Mouse (Mus musculus) v-Abl transformed pro-B cells (cell line): ENCODE results near the gene Gnptg.

ENCODE experiments used
- in situ Hi-C, 2 experiments: fragments of 400-800 bp; cut with MboI; formaldehyde crosslinking; loops; one replicate each; pipeline ENCODE4 v1.15.1; 2025; ENCODE audit not compliant: unreplicated experiment in 2 of 2

The Gnptg gene

DNA sequence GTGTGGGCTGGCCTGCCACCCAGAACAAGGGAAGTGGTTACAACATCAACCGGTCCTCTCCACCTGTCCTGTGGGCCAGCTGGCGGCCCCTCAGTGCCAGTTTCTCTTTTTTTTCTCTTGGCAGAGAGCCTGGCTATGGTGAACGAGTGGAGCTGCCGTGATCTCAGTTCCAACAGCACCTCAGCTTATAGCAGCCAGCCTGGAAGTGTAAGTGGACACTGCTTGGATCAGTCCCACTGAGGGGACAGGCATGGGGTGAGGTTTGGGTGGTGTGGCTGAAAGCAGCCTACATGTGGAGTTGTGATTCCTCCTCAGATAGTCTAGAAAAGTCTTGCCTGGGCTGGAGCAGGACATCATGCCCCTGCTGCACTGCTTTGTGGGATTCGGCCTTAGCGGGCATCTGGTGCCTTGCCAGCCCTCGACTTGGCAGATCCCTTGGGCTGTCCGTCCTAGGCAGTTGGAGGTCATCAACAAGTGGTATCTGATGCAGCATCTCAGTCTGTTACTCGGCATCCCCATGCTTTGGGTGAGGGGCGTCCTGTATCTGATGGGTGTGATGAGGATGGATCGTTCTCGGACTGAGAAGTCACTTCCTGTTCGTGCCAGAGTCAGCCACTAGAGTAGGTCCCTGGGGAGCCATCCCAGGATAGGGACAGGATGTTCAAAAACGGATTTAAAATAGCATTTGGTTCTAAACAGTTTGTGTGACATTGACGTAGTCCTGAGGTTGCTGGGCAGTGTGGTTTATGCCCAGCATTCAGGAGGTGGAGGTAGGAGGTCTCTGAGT lies 29.1 kb downstream of the Gnptg start:
- in situ Hi-C loops, result no loop called here

DNA sequence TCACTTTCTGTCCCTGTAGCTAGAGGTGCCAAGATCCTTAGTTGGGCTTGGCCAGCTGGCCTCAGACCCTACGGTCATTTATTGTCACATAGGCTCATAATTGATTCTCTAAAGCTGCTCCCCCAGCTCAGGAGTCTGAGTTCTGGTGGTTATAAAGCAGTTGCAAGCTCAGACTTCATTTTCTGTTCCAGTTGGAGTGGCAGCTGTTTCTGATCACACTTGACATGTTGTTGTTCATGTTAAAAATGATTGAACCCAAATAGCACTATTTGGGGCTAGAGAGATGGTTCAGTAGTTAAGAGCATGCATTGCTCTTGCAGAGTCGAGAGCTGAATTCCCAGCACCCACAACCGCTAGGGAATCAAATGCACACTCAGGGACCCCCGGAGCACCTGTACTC lies 29.9 kb downstream of the Gnptg start:
- in situ Hi-C loops, result no loop called here

DNA sequence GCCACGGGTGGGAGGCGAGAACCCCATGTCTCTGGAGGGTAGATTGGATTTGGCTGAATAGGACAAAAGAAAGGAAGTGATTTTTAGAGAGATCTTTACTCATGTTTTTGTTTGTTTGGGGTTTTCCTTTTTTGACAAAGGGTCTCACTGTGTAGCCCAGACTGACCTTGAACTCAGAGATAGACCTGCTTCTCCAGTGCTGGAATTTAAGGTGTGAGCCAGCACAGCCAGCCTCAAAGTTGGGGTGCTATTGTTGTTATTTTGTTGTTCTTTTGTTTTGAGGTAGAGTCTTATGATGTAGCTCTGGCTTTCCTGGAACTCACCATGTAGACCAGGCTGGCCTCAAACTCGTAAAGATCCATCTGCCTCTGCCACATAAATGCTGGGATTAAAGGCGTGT lies 37.5 kb downstream of the Gnptg start:
- in situ Hi-C loops, result no loop called here

DNA sequence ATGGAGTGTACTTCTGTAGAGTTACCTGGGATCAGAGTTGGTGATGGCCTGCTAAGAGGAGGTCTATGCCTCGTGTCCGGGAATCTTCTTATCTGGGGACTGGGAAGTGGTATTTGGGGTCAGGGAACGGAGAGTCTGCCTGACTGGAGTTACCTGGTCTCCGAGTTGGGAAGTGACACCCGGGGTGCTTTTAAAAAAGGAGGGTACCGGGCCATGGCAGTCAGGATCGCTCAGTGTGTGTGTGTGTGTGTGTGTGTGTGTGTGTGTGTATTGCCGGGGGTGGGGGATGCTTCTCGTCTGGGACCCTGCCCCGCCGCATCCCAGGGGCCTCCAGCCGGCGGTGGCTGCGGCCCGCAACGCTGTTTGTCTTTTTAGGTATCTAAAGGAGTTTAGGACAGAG lies 50.8 kb downstream of the Gnptg start:
- in situ Hi-C loops, result loop anchor here in 1 of 2 experiments (5.0 kb wide), 1 partner anchor 83 kb away; the partner anchor contains the start of gene Ube2i

DNA sequence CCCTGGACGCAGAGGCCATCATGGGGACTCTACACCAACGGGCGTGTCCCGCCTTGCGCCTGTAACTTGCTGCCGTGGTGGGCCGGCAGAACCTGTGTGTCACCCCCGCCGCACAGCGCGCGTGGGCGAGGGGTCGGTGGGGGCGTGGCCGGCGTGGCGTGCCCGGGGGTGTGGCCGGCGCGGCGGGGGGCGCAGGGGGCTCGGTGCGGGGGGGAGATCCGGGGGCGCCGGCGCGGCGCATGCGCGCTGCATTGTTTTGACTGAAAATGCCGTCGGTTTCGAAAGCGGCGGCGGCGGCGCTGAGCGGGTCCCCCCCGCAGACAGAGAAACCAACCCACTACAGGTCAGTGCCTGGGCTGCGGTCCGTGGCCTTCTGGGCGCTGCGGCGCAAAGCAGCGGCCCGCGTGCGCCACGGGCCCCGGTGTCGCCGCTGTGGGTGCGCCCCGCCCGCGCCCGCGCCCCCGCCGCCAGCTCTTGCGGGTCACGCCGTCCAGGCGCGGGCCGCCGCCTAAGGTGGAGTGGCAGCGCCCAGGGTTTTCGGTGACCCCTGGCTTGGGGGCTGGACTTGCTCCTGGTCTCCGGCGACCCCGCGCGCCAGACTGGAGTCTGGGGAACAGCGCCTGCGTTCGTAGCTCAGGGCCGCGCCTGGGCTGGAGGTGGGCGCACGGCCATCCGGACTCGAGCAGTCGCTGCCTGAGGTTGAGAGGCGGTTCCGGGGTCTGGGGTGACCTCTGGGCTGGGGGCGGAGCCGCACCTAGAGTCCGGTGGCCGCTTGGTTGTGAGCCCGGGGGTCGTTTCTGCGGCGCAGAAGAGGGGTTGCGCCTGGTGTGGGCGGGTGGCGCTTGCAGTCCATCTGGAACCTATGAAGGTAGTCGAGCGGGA lies 51.5 kb downstream of the Gnptg start, which contains the start of gene Unkl:
TSS of gene Unkl (plus strand) at position 248 of the 882 bp plus-strand sequence.
- in situ Hi-C loops, result loop anchor here in 1 of 2 experiments (5.0 kb wide), 1 partner anchor 84 kb away; the partner anchor contains the start of gene Ube2i

DNA sequence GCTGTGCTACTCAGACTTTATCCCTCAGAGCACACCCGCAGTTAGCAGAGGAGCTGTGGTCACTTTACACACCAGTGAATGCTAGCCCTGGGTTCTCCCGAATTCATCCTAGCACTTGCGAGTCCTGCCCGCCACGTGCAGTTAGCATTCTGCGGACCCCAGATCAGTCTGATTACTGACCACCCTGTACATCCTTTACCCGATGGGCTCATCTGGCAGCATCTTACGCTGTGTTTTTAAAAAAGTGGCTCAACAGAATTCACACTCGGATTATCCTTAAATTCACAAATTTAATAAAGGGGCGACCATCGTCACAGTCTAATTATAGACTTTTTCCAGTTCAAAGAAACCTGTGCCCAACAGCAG lies 52.2 kb downstream of the Gnptg start:
- in situ Hi-C loops, result loop anchor here in 1 of 2 experiments (5.0 kb wide), 1 partner anchor 85 kb away; the partner anchor contains the start of gene Ube2i

DNA sequence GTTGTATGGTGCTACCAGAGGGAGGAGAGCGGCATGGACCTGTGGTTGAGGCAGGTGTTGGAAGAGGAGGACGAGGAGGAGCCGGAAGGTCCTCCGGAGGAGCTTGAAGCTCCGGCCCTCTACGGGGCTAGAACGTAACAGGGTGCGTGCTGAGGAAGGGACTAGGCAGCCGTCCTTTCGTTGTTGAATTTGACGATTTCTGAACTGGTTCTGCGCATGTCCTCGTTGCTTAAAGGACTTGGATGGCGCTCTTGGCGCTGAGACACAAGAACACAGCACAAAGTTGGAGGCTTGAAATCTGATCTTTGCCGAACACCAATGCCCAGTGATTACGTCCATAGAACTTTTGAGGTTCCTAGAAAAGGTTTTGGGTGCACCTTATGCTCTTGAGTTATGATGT lies 55.0 kb downstream of the Gnptg start:
- in situ Hi-C loops, result loop anchor here (5.0 kb wide), 2 partner anchors 87 to 92 kb away; partner anchors contain the start of gene Ube2i (in 1 of the 2)

DNA sequence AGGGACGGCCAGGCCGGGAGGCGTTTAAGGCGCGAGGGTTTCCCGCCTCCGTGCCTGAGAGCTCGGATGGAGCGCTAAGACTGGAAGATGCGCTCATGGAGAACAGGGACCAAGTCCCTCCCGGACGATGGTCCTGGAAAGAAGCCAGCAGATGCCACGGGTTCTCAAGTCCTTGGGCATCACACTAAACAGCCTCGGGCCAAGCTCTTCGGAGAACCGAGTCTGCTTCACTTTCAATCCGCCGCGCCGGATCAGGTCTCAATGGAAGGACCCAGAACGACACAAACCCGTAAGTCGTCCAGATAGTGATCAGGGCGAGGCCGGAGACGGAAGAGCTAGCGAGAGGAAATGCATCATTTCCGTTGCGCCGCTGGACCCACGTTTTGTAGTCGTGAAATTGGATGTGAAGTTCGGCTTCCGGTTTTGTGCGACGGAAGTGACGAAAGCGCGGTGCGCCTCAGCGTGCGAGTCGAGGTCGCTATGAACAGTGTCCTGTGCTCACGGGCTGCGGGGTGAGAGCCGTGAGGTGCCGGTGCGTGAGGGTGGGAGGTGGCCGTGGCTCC lies 55.7 kb downstream of the Gnptg start, which contains the start of gene BC003965:
TSS of gene BC003965 (plus strand) at position 426 of the 563 bp plus-strand sequence.
- in situ Hi-C loops, result loop anchor here in 1 of 2 experiments (5.0 kb wide), 1 partner anchor 93 kb away; no protein-coding TSS in a partner anchor
